ENCODE assay signal across 26 mouse cellular contexts in genomic region chr5:92052866-92053265, GRCm38 (mm10). TPM values are rescaled to one million over a fixed set of nuclear protein-coding genes. Genes with fewer than 3 reads are reported as not detected.
DNase-seq lines count a peak whose midpoint lies in the region; ATAC-seq and TF ChIP-seq lines count a peak whose summit lies in the region.
"Had no signal": no experiment of that assay in that cellular context is flagged by ENCODE, and none has a peak within 500 bp of the region (broad histone marks: within the 10 kb centered on the region; RNA-seq: fewer than 3 reads in every experiment).

No protein-coding gene starts in this region.

- no peak for TF ChIP-seq POLR2A in MEL (IDR thresholded peaks at IDR 0.05; ENCODE audit: control insufficient read depth in 1 of 2, insufficient read depth in 1 of 2, low read depth in 1 of 2, low read length in 2 of 2, poor library complexity in 1 of 2)

- TF ChIP-seq CTCF in MEL (IDR thresholded peaks at IDR 0.05 in 2 of 3, conservative IDR thresholded peaks at IDR 0.05 in 1 of 3; ENCODE audit: control insufficient read depth in 1 of 3, insufficient read depth in 1 of 3, low read depth in 2 of 3, low read length in 3 of 3, poor library complexity in 1 of 3, severe bottlenecking in 1 of 3) = no peak

- H3K9ac ChIP-seq in liver, embryonic 16.5 days (ENCODE audit: low read depth, low read length) = no peak overlapping the region
- no peak overlapping the region for H3K9ac ChIP-seq in liver, embryonic 11.5 days (ENCODE audit: low read depth, low read length)
- H3K9ac ChIP-seq in MEL (ENCODE audit: control insufficient read depth, low read depth, low read length, poor library complexity, severe bottlenecking) = no peak overlapping the region
- H3K9ac ChIP-seq: embryonic facial prominence, embryonic 13.5 days; embryonic facial prominence, embryonic 15.5 days; forebrain, embryonic 12.5 days had no signal

- peak; percentile 13; the same call in 1 of the 2 replicates for ATAC-seq in liver, embryonic 16.5 days (ENCODE audit: low read depth)
- no peak for ATAC-seq in liver, embryonic 11.5 days (replicated peaks; ENCODE audit: low FRiP score)
- ATAC-seq: activated CD4-positive, CD25-positive, alpha-beta regulatory T cell, adult 4 months; forebrain, embryonic 14.5 days; forebrain, embryonic 16.5 days; Patski had no signal

- no peak overlapping the region for H3K4me2 ChIP-seq in liver, embryonic 16.5 days (ENCODE audit: low read depth, low read length)
- no peak overlapping the region for H3K4me2 ChIP-seq in liver, embryonic 11.5 days
- H3K4me2 ChIP-seq: embryonic facial prominence, embryonic 13.5 days; embryonic facial prominence, embryonic 15.5 days; forebrain, embryonic 12.5 days had no signal

- TF ChIP-seq RAD21 in MEL (IDR thresholded peaks at IDR 0.05; ENCODE audit: low read depth, low read length) = no peak

- H3K27ac ChIP-seq in liver, embryonic 16.5 days (ENCODE audit: low read length) = no peak overlapping the region
- H3K27ac ChIP-seq in liver, embryonic 11.5 days (ENCODE audit: low read depth, low read length) = no peak overlapping the region
- no peak overlapping the region for H3K27ac ChIP-seq in MEL (ENCODE audit: control insufficient read depth, low read depth, low read length)
- H3K27ac ChIP-seq: embryonic facial prominence, embryonic 13.5 days; embryonic facial prominence, embryonic 15.5 days; forebrain, embryonic 10.5 days; forebrain, embryonic 12.5 days had no signal

- no peaks in the 10 kb centered on the region for H3K9me3 ChIP-seq in liver, embryonic 16.5 days (replicated peaks; ENCODE audit: control insufficient read depth, low read length)
- no peaks in the 10 kb centered on the region for H3K9me3 ChIP-seq in liver, embryonic 11.5 days (ENCODE audit: control insufficient read depth, low read length)
- no peaks in the 10 kb centered on the region for H3K9me3 ChIP-seq in MEL (replicated peaks; ENCODE audit: insufficient read depth, low read length)
- H3K9me3 ChIP-seq: embryonic facial prominence, embryonic 13.5 days; embryonic facial prominence, embryonic 15.5 days; forebrain, embryonic 10.5 days; forebrain, embryonic 12.5 days had no signal

- no peaks in the 10 kb centered on the region for H3K4me1 ChIP-seq in liver, embryonic 16.5 days (ENCODE audit: control insufficient read depth, low read depth, low read length)
- H3K4me1 ChIP-seq in liver, embryonic 11.5 days (replicated peaks; ENCODE audit: control insufficient read depth, insufficient read depth, low read length) = no peaks in the 10 kb centered on the region
- H3K4me1 ChIP-seq in MEL (ENCODE audit: control insufficient read depth in 1 of 2, insufficient read depth in 2 of 2, low read length in 2 of 2) = no peaks in the 10 kb centered on the region; a peak in 1 of 4 replicates
- H3K4me1 ChIP-seq: embryonic facial prominence, embryonic 13.5 days; embryonic facial prominence, embryonic 15.5 days; forebrain, embryonic 10.5 days; forebrain, embryonic 12.5 days had no signal

- H3K36me3 ChIP-seq in liver, embryonic 16.5 days (ENCODE audit: control insufficient read depth, insufficient read depth) = peaks cover 21% of the 10 kb centered on the region
- H3K36me3 ChIP-seq in liver, embryonic 11.5 days (ENCODE audit: control insufficient read depth, insufficient read depth, low read length) = peaks cover 29% of the 10 kb centered on the region
- peaks cover 11 to 27% of the 10 kb centered on the region in 2 experiments for H3K36me3 ChIP-seq in MEL (ENCODE audit: control insufficient read depth in 1 of 2, insufficient read depth in 2 of 2, low read length in 2 of 2)

- 75% methylated on average over 6 of the region's 6 CpGs for WGBS in liver, embryonic 16.5 days (ENCODE audit: insufficient replicate concordance)
- 90% methylated on average over 6 of the region's 6 CpGs for WGBS in liver, embryonic 11.5 days

- H3K27me3 ChIP-seq in liver, embryonic 16.5 days (ENCODE audit: control insufficient read depth, insufficient read depth, low read depth, low read length) = no peaks in the 10 kb centered on the region
- H3K27me3 ChIP-seq in liver, embryonic 11.5 days (replicated peaks; ENCODE audit: control insufficient read depth, insufficient read depth, low read length) = no peaks in the 10 kb centered on the region
- H3K27me3 ChIP-seq in MEL (ENCODE audit: control insufficient read depth in 1 of 2, insufficient read depth in 2 of 2, low read length in 2 of 2) = no peaks in the 10 kb centered on the region
- H3K27me3 ChIP-seq: embryonic facial prominence, embryonic 13.5 days; embryonic facial prominence, embryonic 15.5 days; forebrain, embryonic 12.5 days; Patski had no signal

- no peak for DNase-seq in liver, embryonic 11.5 days (ENCODE audit: low spot score)
- DNase-seq in lung, adult 18-20 months = peak; percentile 6 to 21
- no peak for DNase-seq in lung, postnatal 25 days (ENCODE audit: low spot score)
- DNase-seq in MEL (ENCODE audit: low read depth, low spot score) (peak; percentile 16), adipocyte (ENCODE audit: low spot score) (peak; percentile 83)
- DNase-seq in right cerebral cortex, adult 2 months (ENCODE audit: low spot score in 2 of 2) = no peak
- DNase-seq: adrenal gland, adult 2 months; adrenal gland, postnatal 10 days; adrenal gland, postnatal 25 days; cerebellum, adult 11 months; cerebellum, adult 18-20 months; cerebellum, adult 8-10 months; cerebellum, adult 9-11 months; cerebellum, postnatal 14 days; cerebellum, postnatal 36 days; embryo, embryonic 11 days had no signal

- no peak overlapping the region for H3K4me3 ChIP-seq in liver, embryonic 16.5 days (ENCODE audit: low read depth, low read length)
- no peak overlapping the region for H3K4me3 ChIP-seq in liver, embryonic 11.5 days (ENCODE audit: low read depth, low read length)
- H3K4me3 ChIP-seq in MEL (ENCODE audit: control insufficient read depth in 1 of 2, insufficient read depth in 1 of 2, low read depth in 2 of 2, low read length in 2 of 2) = no peak overlapping the region
- H3K4me3 ChIP-seq: embryonic facial prominence, embryonic 13.5 days; embryonic facial prominence, embryonic 15.5 days; erythroblast, embryonic 14.5 days; forebrain, embryonic 10.5 days; forebrain, embryonic 12.5 days had no signal

- TF ChIP-seq EP300 in MEL (IDR thresholded peaks at IDR 0.05; ENCODE audit: low read depth in 1 of 2, low read length in 2 of 2) = peak; percentile 15 to 31; a peak in 1 of 4 replicates

- no peaks in the 10 kb centered on the region for H3K79me2 ChIP-seq in MEL (ENCODE audit: control insufficient read depth, insufficient read depth, low read length, poor library complexity)

TF ChIP-seq in MEL, 35 proteins besides CTCF, POLR2A, EP300 and RAD21:
- TF ChIP-seq HCFC1 (IDR thresholded peaks at IDR 0.05; ENCODE audit: low read depth, low read length) (no peak), GATA1 (IDR thresholded peaks at IDR 0.05; ENCODE audit: low read depth, low read length) (peak; percentile 37; the same call in 1 of the 2 replicates)
TF ChIP-seq in MEL: peak in this region for 1.

RNA-seq across cellular contexts. Expression of gene Cdkl2, which starts 9.2 kb away (rescaled TPM):
- 0.18 and 0.31 TPM in 2 replicates for polyA plus RNA-seq in liver, embryonic 16.5 days (2015; fragmentation: Nextera tagmentation; extraction: Ambion mirVana)
- 0.45 TPM in 2 replicates for polyA plus RNA-seq in liver, embryonic 11.5 days (2014; fragmentation: Nextera tagmentation; extraction: Ambion mirVana)
- 0.08 and 0.26 TPM in 2 replicates for total RNA-seq in MEL (2012; rRNA removed)
- under 1 TPM in 1 of 2 experiments, not detected in 1; 0.53 TPM for polyA plus RNA-seq in MEL (2012; ENCODE audit: insufficient read depth in 1 of 2, insufficient read length in 2 of 2, low read depth in 1 of 2, low replicate concordance in 2 of 2, missing spikeins in 1 of 2)
- polyA plus RNA-seq: erythroblast, embryonic 14.5 days had no signal

RNA-seq across cellular contexts. Expression of gene G3bp2, which starts 30.7 kb away (rescaled TPM):
- 40.0 and 40.4 TPM in 2 replicates for polyA plus RNA-seq in liver, embryonic 16.5 days (2015; fragmentation: Nextera tagmentation; extraction: Ambion mirVana)
- polyA plus RNA-seq in liver, embryonic 11.5 days (2014; fragmentation: Nextera tagmentation; extraction: Ambion mirVana) = 127 and 143 TPM in 2 replicates
- 42.8 and 49.0 TPM in 2 replicates for total RNA-seq in MEL (2012; rRNA removed)
- 100 to 1,000 TPM in 1 of 2 experiments, 10 to 100 TPM in 1; 65.5 to 177 TPM for polyA plus RNA-seq in MEL (2012; ENCODE audit: insufficient read depth in 1 of 2, insufficient read length in 2 of 2, low read depth in 1 of 2, low replicate concordance in 2 of 2, missing spikeins in 1 of 2)

Comparison
In these comparisons a context has a peak if more than half of its experiments do, and no peak if none do; other contexts are left out.
1. DNase-seq: peak in lung, adult 18-20 months (2 of 2), MEL (single experiment) and adipocyte (single experiment); none in liver, embryonic 11.5 days (single experiment), lung, postnatal 25 days (single experiment) and right cerebral cortex, adult 2 months (0 of 2).